In the genomic region with DNA sequence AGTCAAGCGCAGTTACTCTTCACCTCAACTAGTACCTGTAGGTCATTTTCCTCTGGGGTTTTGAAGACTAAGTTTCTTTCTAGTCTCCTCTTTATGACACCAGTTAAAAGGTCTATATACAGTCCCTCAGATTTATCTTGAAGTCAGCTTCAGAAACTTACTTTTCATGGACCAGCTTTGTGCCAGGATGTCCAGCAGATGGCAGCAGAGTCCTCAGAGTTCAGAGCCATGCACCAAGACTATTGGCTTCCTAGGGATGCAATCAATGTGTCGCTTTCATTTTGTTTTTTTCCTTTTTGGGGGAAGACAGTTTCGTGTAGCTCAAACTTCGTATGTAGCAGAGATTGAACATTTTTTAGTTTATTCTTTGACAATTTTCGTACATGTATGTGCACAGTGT, we compare ENCODE assay signal across 8 mouse cellular contexts. TPM values are rescaled to one million over a fixed set of nuclear protein-coding genes. Genes with fewer than 3 reads are reported as not detected.
DNase-seq lines count a peak whose midpoint lies in the region; ATAC-seq and TF ChIP-seq lines count a peak whose summit lies in the region.

No protein-coding gene starts in this region.

- whole genome bisulfite sequencing in midbrain, embryonic 11.5 days = 37% methylated on average over 5 of the region's 5 CpGs
- 35% methylated on average over 5 of the region's 5 CpGs for whole genome bisulfite sequencing in midbrain, embryonic 15.5 days
- 35% methylated on average over 5 of the region's 5 CpGs for WGBS in midbrain, embryonic 14.5 days

- no peak overlapping the region for H3K9ac ChIP-seq in midbrain, embryonic 11.5 days (ENCODE audit: low read length)
- no peak overlapping the region for H3K9ac ChIP-seq in midbrain, embryonic 15.5 days
- H3K9ac ChIP-seq in midbrain, embryonic 14.5 days (replicated peaks; ENCODE audit: low read length) = no peak overlapping the region

- no peaks in the 10 kb centered on the region for H3K4me1 ChIP-seq in midbrain, embryonic 11.5 days (ENCODE audit: control insufficient read depth, insufficient read depth, low read length)
- H3K4me1 ChIP-seq in midbrain, embryonic 15.5 days = no peaks in the 10 kb centered on the region
- no peaks in the 10 kb centered on the region for H3K4me1 ChIP-seq in midbrain, embryonic 14.5 days (ENCODE audit: control insufficient read depth, insufficient read depth, low read length)

- TF ChIP-seq CTCF in left cerebral cortex, adult 2 months (IDR thresholded peaks at IDR 0.05) = peak; percentile 90

- intact Hi-C loops in left cerebral cortex, adult 2 months (cut with DNase I) = loop anchor here (1.0 to 10.0 kb wide), 3 partner anchors 124 to 363 kb away; no protein-coding TSS in a partner anchor

- H3K27ac ChIP-seq in midbrain, embryonic 11.5 days (ENCODE audit: low read depth, low read length) = no peak overlapping the region
- no peak overlapping the region for H3K27ac ChIP-seq in midbrain, embryonic 15.5 days
- H3K27ac ChIP-seq in left cerebral cortex, adult 2 months = no peak overlapping the region
- no peak overlapping the region for H3K27ac ChIP-seq in midbrain, embryonic 14.5 days (replicated peaks; ENCODE audit: low read depth, low read length)

- ATAC-seq in midbrain, embryonic 11.5 days (ENCODE audit: low FRiP score) = 0 out of 2 replicates have a peak, but pooled peaks have one; percentile 27
- no peak for ATAC-seq in midbrain, embryonic 15.5 days (replicated peaks)
- ATAC-seq in midbrain, embryonic 14.5 days (ENCODE audit: low FRiP score, low TSS enrichment) = no peak; the same call in 1 of the 2 replicates

- DNase-seq in midbrain, embryonic 11.5 days (ENCODE audit: low spot score, missing footprints) = peak; percentile 96
- DNase-seq in cerebellum, postnatal 25 days = peak; percentile 76 to 85
- DNase-seq in gastrocnemius, adult 18-20 months (ENCODE audit: low spot score) = peak; percentile 79
- DNase-seq in induced T-regulatory cell, adult 2 months (ENCODE audit: low read depth) = peak; percentile 80
- peak; percentile 65 to 80 for DNase-seq in left cerebral cortex, adult 2 months (ENCODE audit: extremely low spot score in 1 of 2, low spot score in 2 of 2)
- peak; percentile 93 for DNase-seq in midbrain, embryonic 14.5 days
- DNase-seq in spleen, postnatal 14 days (ENCODE audit: low spot score in 2 of 2) = peak; percentile 24 to 54

- H3K27me3 ChIP-seq in midbrain, embryonic 11.5 days (ENCODE audit: control insufficient read depth, insufficient read depth, low read length) = no peaks in the 10 kb centered on the region
- no peaks in the 10 kb centered on the region for H3K27me3 ChIP-seq in midbrain, embryonic 15.5 days (replicated peaks)
- H3K27me3 ChIP-seq in midbrain, embryonic 14.5 days (ENCODE audit: control insufficient read depth, insufficient read depth, low read length) = no peaks in the 10 kb centered on the region

- H3K4me2 ChIP-seq in midbrain, embryonic 11.5 days = no peak overlapping the region
- no peak overlapping the region for H3K4me2 ChIP-seq in midbrain, embryonic 15.5 days
- no peak overlapping the region for H3K4me2 ChIP-seq in midbrain, embryonic 14.5 days (ENCODE audit: low read length)

- H3K4me3 ChIP-seq in midbrain, embryonic 11.5 days (ENCODE audit: low read depth, low read length) = no peak overlapping the region
- H3K4me3 ChIP-seq in midbrain, embryonic 15.5 days = no peak overlapping the region
- no peak overlapping the region for H3K4me3 ChIP-seq in left cerebral cortex, adult 2 months
- no peak overlapping the region for H3K4me3 ChIP-seq in midbrain, embryonic 14.5 days (replicated peaks; ENCODE audit: low read depth, low read length)

- no peaks in the 10 kb centered on the region for H3K9me3 ChIP-seq in midbrain, embryonic 11.5 days (ENCODE audit: control insufficient read depth, low read length)
- no peaks in the 10 kb centered on the region for H3K9me3 ChIP-seq in midbrain, embryonic 15.5 days
- no peaks in the 10 kb centered on the region for H3K9me3 ChIP-seq in midbrain, embryonic 14.5 days (ENCODE audit: control insufficient read depth, low read length)

- H3K36me3 ChIP-seq in midbrain, embryonic 11.5 days (ENCODE audit: control insufficient read depth, insufficient read depth, low read length) = peaks cover 12% of the 10 kb centered on the region
- peaks cover 33% of the 10 kb centered on the region for H3K36me3 ChIP-seq in midbrain, embryonic 15.5 days (replicated peaks)
- peaks cover 53% of the 10 kb centered on the region for H3K36me3 ChIP-seq in midbrain, embryonic 14.5 days (ENCODE audit: control insufficient read depth, insufficient read depth, low read length)

RNA-seq across cellular contexts. Expression of a gene that starts 1.1 kb away (rescaled TPM):
- 0.45 and 0.62 TPM in 2 replicates for polyA plus RNA-seq in midbrain, embryonic 11.5 days (2014; fragmentation: Nextera tagmentation; extraction: Ambion mirVana)
- polyA plus RNA-seq in midbrain, embryonic 15.5 days (2015; fragmentation: Nextera tagmentation; extraction: Ambion mirVana) = 1.3 and 1.9 TPM in 2 replicates
- total RNA-seq in gastrocnemius, adult 18-20 months (2021) = 1 to 10 TPM; 2.0 to 2.1 TPM
- total RNA-seq in left cerebral cortex, adult 2 months (2021) = 1 to 10 TPM; 2.9 to 3.5 TPM
- 1.1 and 1.7 TPM in 2 replicates for polyA plus RNA-seq in midbrain, embryonic 14.5 days (2014; fragmentation: Nextera tagmentation; extraction: Ambion mirVana)

RNA-seq across cellular contexts. Expression of a gene that starts 23.7 kb away (rescaled TPM):
- 50.2 and 52.8 TPM in 2 replicates for polyA plus RNA-seq in midbrain, embryonic 11.5 days (2014; fragmentation: Nextera tagmentation; extraction: Ambion mirVana)
- 34.6 and 40.6 TPM in 2 replicates for polyA plus RNA-seq in midbrain, embryonic 15.5 days (2015; fragmentation: Nextera tagmentation; extraction: Ambion mirVana)
- 10 to 100 TPM in 1 of 2 experiments, 1 to 10 TPM in 1; 8.1 to 10.2 TPM for total RNA-seq in gastrocnemius, adult 18-20 months (2021)
- total RNA-seq in left cerebral cortex, adult 2 months (2021) = 10 to 100 TPM; 26.2 to 27.0 TPM
- 43.3 and 47.3 TPM in 2 replicates for polyA plus RNA-seq in midbrain, embryonic 14.5 days (2014; fragmentation: Nextera tagmentation; extraction: Ambion mirVana)

Comparison
In these comparisons a context has a peak if more than half of its experiments do, and no peak if none do; other contexts are left out.
1. DNase-seq: peak in every context shown above with its lines; median percentile 96 in midbrain, embryonic 11.5 days; 93 in midbrain, embryonic 14.5 days; 80 in cerebellum, postnatal 25 days; 80 in induced T-regulatory cell, adult 2 months; 79 in gastrocnemius, adult 18-20 months; 72 in left cerebral cortex, adult 2 months; 39 in spleen, postnatal 14 days.